Mouse (Mus musculus): ENCODE measurements at regions not wholly inside any gene's neighbourhood (a gene's known extent, or its start where the extent isn't known, plus 50 kb on each side); places are given as distances from the start of the nearest gene placed in this dataset.
A peak's percentile ranks its signal among the peaks of the same experiment; 100 is the strongest.

GRCm38 (mm10) chr11:117036977-117037376, 78.0 kb upstream of the Sec14l1 start:
- no peak for DNase-seq (ENCODE audit: low spot score)

GRCm38 (mm10) chr11:117038282-117039106, 76.5 kb upstream of the Sec14l1 start:
- no peak for DNase-seq (ENCODE audit: low spot score)

- DNase-seq (ENCODE audit: low spot score), result no peak
Measured at GRCm38 (mm10) chr11:117040829-117041228, 74.1 kb upstream of the Sec14l1 start.

GRCm38 (mm10) chr11:117042336-117042735, 72.6 kb upstream of the Sec14l1 start:
- no peak for DNase-seq (ENCODE audit: low spot score)

- DNase-seq (ENCODE audit: low spot score), result peak; percentile 59
Measured at GRCm38 (mm10) chr11:117043524-117043923, 71.4 kb upstream of the Sec14l1 start.

- no peak for DNase-seq (ENCODE audit: low spot score)
Measured at GRCm38 (mm10) chr11:117044731-117045130, 70.2 kb upstream of the Sec14l1 start.

GRCm38 (mm10) chr11:117046636-117047035, 68.3 kb upstream of the Sec14l1 start:
- no peak for DNase-seq (ENCODE audit: low spot score)

- peak; percentile 33 for DNase-seq (ENCODE audit: low spot score)
Measured at GRCm38 (mm10) chr11:117047172-117047950, 67.6 kb upstream of the Sec14l1 start.

GRCm38 (mm10) chr11:117048911-117049310, 66.1 kb upstream of the Sec14l1 start:
- no peak for DNase-seq (ENCODE audit: low spot score)

GRCm38 (mm10) chr11:117050788-117051187, 64.2 kb upstream of the Sec14l1 start:
- no peak for DNase-seq (ENCODE audit: low spot score)

- DNase-seq (ENCODE audit: low spot score), result peak; percentile 73
Measured at GRCm38 (mm10) chr11:117056958-117057357, 58.0 kb upstream of the Sec14l1 start.

- no peak for DNase-seq (ENCODE audit: low spot score)
Measured at GRCm38 (mm10) chr11:117057451-117057850, 57.5 kb upstream of the Sec14l1 start.

- DNase-seq (ENCODE audit: low spot score), result no peak
Measured at GRCm38 (mm10) chr11:117059120-117059519, 55.8 kb upstream of the Sec14l1 start.

GRCm38 (mm10) chr11:117059981-117060705, 54.8 kb upstream of the Sec14l1 start:
- DNase-seq (ENCODE audit: low spot score), result no peak

- no peak for DNase-seq (ENCODE audit: low spot score)
Measured at GRCm38 (mm10) chr11:117060706-117061337, 54.1 kb upstream of the Sec14l1 start.

GRCm38 (mm10) chr11:117062772-117063499, 52.0 kb upstream of the Sec14l1 start:
- DNase-seq (ENCODE audit: low spot score), result no peak
